Mouse (Mus musculus): Measurements from ENCODE around the gene Rars. TPM values are rescaled to one million over a fixed set of nuclear protein-coding genes. Genes with fewer than 3 reads are reported as not detected.

Rars gene
- polyA plus RNA-seq, 1 experiment from 2014 or later: 55.8 TPM

DNA sequence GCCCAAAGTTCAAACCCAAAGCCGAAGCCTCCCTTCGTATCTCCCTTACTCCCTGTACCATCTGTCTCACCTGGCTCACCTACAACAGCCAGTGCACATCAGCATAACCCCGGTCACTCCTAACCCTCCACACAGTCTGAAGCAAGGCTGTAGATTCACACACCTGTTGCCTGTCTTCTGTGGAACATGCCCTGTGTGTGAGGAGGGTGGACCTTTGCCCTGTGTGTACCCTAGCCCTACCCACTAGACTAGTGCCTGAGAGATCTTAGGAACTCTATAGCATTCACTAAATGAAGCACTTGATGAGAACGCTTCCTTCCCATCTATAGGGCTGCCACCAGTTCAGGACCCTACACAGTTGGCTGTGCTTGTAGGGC is 73.7 kb downstream of the Rars start:
- Histone ChIP-seq H3K4me1 (replicated peaks; ENCODE audit: control insufficient read depth, insufficient read depth) (no peaks in the 10 kb centered on the region), H3K9ac (ENCODE audit: low read length) (no peak overlapping the region), H3K4me3 (ENCODE audit: low read depth, low read length) (no peak overlapping the region), H3K4me2 (replicated peaks; ENCODE audit: low read depth) (no peak overlapping the region), H3K27me3 (ENCODE audit: control insufficient read depth, insufficient read depth, low read length) (no peaks in the 10 kb centered on the region), H3K9me3 (ENCODE audit: control insufficient read depth, low read length) (no peaks in the 10 kb centered on the region), H3K27ac (replicated peaks) (no peak overlapping the region), H3K36me3 (ENCODE audit: control insufficient read depth, insufficient read depth, low read length) (no peaks in the 10 kb centered on the region)
- 94% methylated on average over 4 of the region's 4 CpGs for WGBS
- DNase-seq (ENCODE audit: low spot score): no peak
- ATAC-seq (ENCODE audit: low FRiP score, low TSS enrichment): peak; percentile 80
- TF ChIP-seq CTCF (IDR thresholded peaks at IDR 0.05; ENCODE audit: low read depth): no peak
- TF ChIP-seq EP300 (optimal IDR thresholded peaks at IDR 0.05): no peak

DNA sequence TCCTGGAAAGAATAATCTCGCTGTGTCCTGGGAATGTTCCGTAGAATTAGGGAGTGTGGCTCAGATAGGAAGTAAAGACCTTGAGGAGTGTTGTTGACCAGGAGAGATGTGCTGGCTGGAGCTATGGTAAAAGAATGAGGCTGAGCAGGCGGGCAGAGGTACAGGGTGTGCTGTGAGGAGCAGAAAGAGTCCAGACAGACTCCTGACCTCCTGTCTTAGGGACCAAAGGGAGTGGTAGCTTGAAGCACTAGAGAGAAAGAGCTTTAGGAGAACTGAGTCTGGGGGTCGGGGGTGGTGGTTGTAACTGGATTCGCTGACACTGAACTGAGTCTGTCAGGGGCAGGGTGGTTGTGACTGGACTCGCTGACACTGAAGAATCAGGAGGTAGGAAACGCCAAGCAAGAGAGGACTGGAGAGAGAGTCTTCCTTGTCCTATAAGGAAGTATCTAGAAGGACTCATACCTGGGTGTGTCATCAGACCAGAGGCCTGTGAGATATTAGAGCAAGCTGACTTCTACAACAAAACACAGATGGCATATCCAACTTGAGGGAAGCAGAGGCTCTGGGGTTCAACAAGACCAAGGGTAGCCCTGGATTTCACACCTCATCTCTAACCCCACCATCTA is 74.2 kb downstream of the Rars start:
- H3K4me1 ChIP-seq (replicated peaks; ENCODE audit: control insufficient read depth, insufficient read depth): no peaks in the 10 kb centered on the region
- H3K9me3 ChIP-seq (ENCODE audit: control insufficient read depth, low read length): no peaks in the 10 kb centered on the region
- H3K4me2 ChIP-seq (replicated peaks; ENCODE audit: low read depth): no peak overlapping the region
- DNase-seq (ENCODE audit: low spot score) (no peak), ATAC-seq (ENCODE audit: low FRiP score, low TSS enrichment) (peak; percentile 86)
- no peak overlapping the region for H3K4me3 ChIP-seq (ENCODE audit: low read depth, low read length)
- no peak for TF ChIP-seq CTCF (IDR thresholded peaks at IDR 0.05; ENCODE audit: low read depth)
- no peaks in the 10 kb centered on the region for H3K36me3 ChIP-seq (ENCODE audit: control insufficient read depth, insufficient read depth, low read length)
- no peaks in the 10 kb centered on the region for H3K27me3 ChIP-seq (ENCODE audit: control insufficient read depth, insufficient read depth, low read length)
- 77% methylated on average over 7 of the region's 7 CpGs for WGBS
- H3K9ac ChIP-seq (ENCODE audit: low read length): no peak overlapping the region
- H3K27ac ChIP-seq (replicated peaks): no peak overlapping the region

MicroRNAs within 50 kb of the gene (microRNA counts, 519-probe panel; counts per million panel counts)
- microRNA mmu-miR-103: 6,217 counts per million, percentile 79 among the panel's probes with 10 or more counts

Small RNA genes within 50 kb of the gene (microRNA-seq; reads per million reads assigned to microRNA genes)
- gene Mir103-1: 2.3 reads per million

Other genes starting within 250 kb of the Rars start
- 8.7 and 10.4 TPM in 2 replicates for gene Pank3, start 65.0 kb downstream of the Rars start, polyA plus RNA-seq (2015; fragmentation: Nextera tagmentation; extraction: Ambion mirVana)
- 0.62 and 1.0 TPM in 2 replicates for gene Fbll1, start 35.6 kb downstream of the Rars start, polyA plus RNA-seq (2015; fragmentation: Nextera tagmentation; extraction: Ambion mirVana)
- gene Wwc1, start 146.0 kb upstream of the Rars start, polyA plus RNA-seq (2015; fragmentation: Nextera tagmentation; extraction: Ambion mirVana): 7.8 and 9.0 TPM in 2 replicates